Mouse (Mus musculus): Measurements from ENCODE around the gene Sorcs2. TPM values are rescaled to one million over a fixed set of nuclear protein-coding genes. Genes with fewer than 3 reads are reported as not detected.

The Sorcs2 gene
- polyA plus RNA-seq, 1 experiment from 2014 or later = 16.9 TPM

DNA sequence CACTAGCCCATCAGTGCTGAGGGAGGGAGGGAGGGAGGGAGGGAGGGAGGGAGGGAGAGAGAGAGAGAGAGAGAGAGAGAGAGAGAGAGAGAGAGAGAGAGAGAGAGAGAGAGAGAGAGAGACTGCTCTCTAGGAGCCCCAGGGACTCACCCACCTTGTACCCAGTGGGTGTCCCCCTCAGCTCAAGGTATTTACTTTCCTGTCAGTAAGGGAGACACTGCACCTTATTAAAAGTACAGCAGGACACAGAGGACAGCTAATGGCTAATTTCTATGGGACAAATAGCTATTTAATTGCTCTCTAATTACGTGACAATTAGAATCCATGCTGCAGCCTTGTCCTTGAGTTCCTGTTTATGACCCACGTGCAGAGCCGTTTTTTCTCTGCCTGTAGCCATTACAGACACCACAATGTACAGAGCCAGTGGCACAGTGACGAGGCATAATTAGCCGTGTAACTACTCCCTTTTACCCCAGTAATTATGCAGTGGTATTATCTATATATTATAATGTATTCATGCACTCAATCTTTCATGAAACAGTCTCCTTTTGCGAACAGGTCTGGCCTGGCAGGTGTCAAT lies 256.2 kb downstream of the Sorcs2 start:
- no peak for ATAC-seq (ENCODE audit: insufficient number of reproducible peaks, insufficient read depth, low FRiP score, low TSS enrichment, low read depth)
- no peaks in the 10 kb centered on the region for H3K9me3 ChIP-seq
- H3K4me1 ChIP-seq (replicated peaks) = no peaks in the 10 kb centered on the region; the same call in 1 of the 2 replicates
- H3K27me3 ChIP-seq = no peaks in the 10 kb centered on the region; the same call in 1 of the 2 replicates
- H3K36me3 ChIP-seq = no peaks in the 10 kb centered on the region
- no peak overlapping the region for H3K4me3 ChIP-seq (replicated peaks)
- 34% methylated on average over 6 of the region's 6 CpGs for WGBS
- H3K9ac ChIP-seq (replicated peaks) = no peak overlapping the region
- H3K4me2 ChIP-seq = no peak overlapping the region
- no peak overlapping the region for H3K27ac ChIP-seq

DNA sequence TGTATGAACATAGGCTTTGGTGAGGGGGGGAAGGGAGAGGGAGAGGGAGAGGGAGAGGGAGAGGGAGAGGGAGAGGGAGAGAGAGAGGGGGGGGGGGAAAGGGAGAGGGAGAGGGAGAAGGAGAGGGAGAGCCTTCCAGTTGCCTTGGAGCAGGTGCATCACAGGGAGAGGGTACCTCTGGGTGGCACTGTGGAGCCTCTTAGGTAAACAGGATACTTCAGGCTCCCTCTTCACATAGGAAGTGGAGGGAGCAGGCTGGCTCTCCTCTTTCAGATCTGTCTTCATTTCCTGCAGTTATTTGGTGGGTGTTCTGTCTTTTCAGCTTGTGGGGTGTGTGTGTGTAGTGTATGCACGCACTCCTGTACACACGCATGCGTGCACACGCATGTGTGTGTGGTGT lies 256.8 kb downstream of the Sorcs2 start:
- Histone ChIP-seq H3K27me3 (no peaks in the 10 kb centered on the region; the same call in 1 of the 2 replicates), H3K36me3 (no peaks in the 10 kb centered on the region), H3K4me2 (no peak overlapping the region), H3K27ac (no peak overlapping the region), H3K9me3 (no peaks in the 10 kb centered on the region), H3K4me1 (replicated peaks) (no peaks in the 10 kb centered on the region; the same call in 1 of the 2 replicates), H3K9ac (replicated peaks) (no peak overlapping the region), H3K4me3 (replicated peaks) (no peak overlapping the region)
- 86% methylated on average over 4 of the region's 4 CpGs for WGBS
- ATAC-seq (ENCODE audit: insufficient number of reproducible peaks, insufficient read depth, low FRiP score, low TSS enrichment, low read depth) = no peak

DNA sequence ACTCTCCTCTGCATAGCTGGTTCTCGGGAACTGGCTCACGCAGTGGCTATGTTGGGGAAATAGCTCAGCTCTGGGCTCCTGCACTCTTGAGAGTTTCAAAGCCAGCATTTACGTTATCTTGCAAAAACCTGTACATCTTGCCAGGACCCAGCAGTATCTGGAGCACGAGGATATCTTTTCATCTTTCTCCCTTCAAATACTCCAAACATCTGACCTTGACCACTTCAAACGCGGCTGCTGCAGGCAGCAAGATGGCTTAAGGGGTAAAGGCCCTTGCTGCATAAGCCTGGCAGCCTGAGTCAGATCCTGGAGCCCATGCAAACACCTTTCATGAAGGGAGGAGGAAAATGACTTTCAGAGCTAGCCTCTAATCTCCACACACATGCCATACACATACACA lies 258.2 kb downstream of the Sorcs2 start:
- Histone ChIP-seq H3K4me3 (replicated peaks) (no peak overlapping the region), H3K27ac (no peak overlapping the region), H3K27me3 (no peaks in the 10 kb centered on the region; the same call in 1 of the 2 replicates), H3K4me1 (replicated peaks) (no peaks in the 10 kb centered on the region; the same call in 1 of the 2 replicates), H3K36me3 (no peaks in the 10 kb centered on the region), H3K9me3 (no peaks in the 10 kb centered on the region), H3K4me2 (no peak overlapping the region), H3K9ac (replicated peaks) (no peak overlapping the region)
- 69% methylated on average over 6 of the region's 6 CpGs for WGBS
- no peak for ATAC-seq (ENCODE audit: insufficient number of reproducible peaks, insufficient read depth, low FRiP score, low TSS enrichment, low read depth)

DNA sequence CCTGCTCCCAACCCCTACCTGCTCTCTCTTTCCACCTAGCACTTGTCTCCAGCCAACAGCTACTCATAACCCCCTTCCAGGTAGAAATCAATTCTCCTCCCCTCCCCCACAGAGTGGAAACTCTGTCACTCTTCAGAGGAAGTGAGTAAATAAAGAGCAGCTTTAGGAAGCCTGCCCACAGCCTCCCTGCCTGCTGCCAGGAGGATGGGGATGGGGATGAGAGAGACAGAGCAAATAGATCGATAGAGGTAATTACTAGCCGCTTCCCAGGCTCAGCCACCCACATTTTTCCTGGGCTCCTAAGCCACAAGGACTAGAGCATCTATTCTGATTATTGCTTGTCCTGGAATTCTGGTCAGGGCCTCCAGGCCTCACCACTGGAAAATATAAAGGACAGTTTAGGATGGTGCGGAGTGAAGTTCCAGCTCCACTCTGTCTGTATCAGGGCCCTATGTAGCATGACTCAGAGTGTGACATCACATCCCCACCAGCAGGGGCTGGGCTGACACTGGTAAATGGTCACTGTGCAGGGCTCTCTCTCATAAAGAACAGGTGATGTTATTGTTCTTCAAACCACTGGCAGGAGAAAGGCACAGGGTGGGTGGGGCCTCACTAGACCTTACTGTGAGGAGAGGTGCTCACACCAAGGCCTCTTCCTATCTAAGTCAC lies 261.9 kb downstream of the Sorcs2 start:
- H3K27me3 ChIP-seq = no peaks in the 10 kb centered on the region; the same call in 1 of the 2 replicates
- H3K4me3 ChIP-seq (replicated peaks) = no peak overlapping the region
- no peaks in the 10 kb centered on the region for H3K36me3 ChIP-seq
- H3K9me3 ChIP-seq = no peaks in the 10 kb centered on the region
- 79% methylated on average over 3 of the region's 3 CpGs for WGBS
- ATAC-seq (ENCODE audit: insufficient number of reproducible peaks, insufficient read depth, low FRiP score, low TSS enrichment, low read depth) = no peak
- H3K4me1 ChIP-seq (replicated peaks) = no peaks in the 10 kb centered on the region
- H3K9ac ChIP-seq (replicated peaks) = no peak overlapping the region
- no peak overlapping the region for H3K4me2 ChIP-seq
- H3K27ac ChIP-seq = no peak overlapping the region

DNA sequence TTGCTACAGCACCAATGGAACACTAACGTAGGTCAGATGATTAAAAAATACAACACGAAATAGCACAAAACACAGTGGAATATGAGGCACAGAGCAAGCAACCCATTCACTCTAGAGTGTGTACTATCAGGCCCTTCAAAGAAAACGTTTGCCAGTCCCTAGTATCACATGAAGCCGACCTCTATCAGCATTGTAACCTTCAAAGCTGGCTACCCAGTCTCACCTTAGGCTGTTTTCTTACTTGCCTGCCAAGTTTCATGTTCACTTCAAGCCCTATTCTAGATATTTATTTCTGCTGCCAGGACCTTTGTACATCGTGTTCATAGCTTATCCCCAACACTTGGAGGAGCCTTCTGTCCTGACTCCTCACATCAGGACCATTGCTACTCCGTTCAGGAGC lies 263.6 kb downstream of the Sorcs2 start:
- no peak for ATAC-seq (ENCODE audit: insufficient number of reproducible peaks, insufficient read depth, low FRiP score, low TSS enrichment, low read depth)
- no peak overlapping the region for H3K4me3 ChIP-seq (replicated peaks)
- 78% methylated on average over 6 of the region's 6 CpGs for WGBS
- peaks cover 13% of the 10 kb centered on the region; the same call in 1 of the 2 replicates for H3K4me1 ChIP-seq (replicated peaks)
- no peaks in the 10 kb centered on the region; the same call in 1 of the 2 replicates for H3K27me3 ChIP-seq
- no peak overlapping the region for H3K4me2 ChIP-seq
- no peak overlapping the region for H3K27ac ChIP-seq
- no peaks in the 10 kb centered on the region for H3K36me3 ChIP-seq
- H3K9me3 ChIP-seq = no peaks in the 10 kb centered on the region
- H3K9ac ChIP-seq (replicated peaks) = no peak overlapping the region

DNA sequence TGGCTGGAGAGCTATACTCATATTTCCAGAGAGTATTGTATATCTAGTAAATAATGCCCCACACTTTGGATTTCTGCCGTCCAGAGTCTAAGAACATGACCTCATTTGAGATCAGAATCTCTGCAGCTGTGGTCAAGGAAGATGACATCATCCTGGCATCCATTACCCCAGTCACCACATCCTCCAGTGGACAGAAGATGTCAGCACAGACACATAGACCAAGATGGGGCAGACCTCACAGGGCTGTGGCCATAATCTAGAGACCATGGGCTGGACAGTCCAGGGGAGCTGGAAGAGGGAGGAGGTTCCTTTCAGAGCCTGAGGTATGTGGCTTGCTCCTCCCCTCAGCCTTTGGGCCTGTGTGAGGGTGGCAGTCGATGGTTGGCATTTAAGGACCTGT lies 264.0 kb downstream of the Sorcs2 start:
- Histone ChIP-seq H3K4me3 (replicated peaks) (no peak overlapping the region), H3K27ac (no peak overlapping the region), H3K27me3 (no peaks in the 10 kb centered on the region), H3K9ac (replicated peaks) (no peak overlapping the region), H3K4me1 (replicated peaks) (peaks cover 16% of the 10 kb centered on the region; the same call in 1 of the 2 replicates), H3K36me3 (no peaks in the 10 kb centered on the region), H3K4me2 (no peak overlapping the region), H3K9me3 (no peaks in the 10 kb centered on the region)
- no peak for ATAC-seq (ENCODE audit: insufficient number of reproducible peaks, insufficient read depth, low FRiP score, low TSS enrichment, low read depth)
- 73% methylated on average over 2 of the region's 2 CpGs for WGBS

DNA sequence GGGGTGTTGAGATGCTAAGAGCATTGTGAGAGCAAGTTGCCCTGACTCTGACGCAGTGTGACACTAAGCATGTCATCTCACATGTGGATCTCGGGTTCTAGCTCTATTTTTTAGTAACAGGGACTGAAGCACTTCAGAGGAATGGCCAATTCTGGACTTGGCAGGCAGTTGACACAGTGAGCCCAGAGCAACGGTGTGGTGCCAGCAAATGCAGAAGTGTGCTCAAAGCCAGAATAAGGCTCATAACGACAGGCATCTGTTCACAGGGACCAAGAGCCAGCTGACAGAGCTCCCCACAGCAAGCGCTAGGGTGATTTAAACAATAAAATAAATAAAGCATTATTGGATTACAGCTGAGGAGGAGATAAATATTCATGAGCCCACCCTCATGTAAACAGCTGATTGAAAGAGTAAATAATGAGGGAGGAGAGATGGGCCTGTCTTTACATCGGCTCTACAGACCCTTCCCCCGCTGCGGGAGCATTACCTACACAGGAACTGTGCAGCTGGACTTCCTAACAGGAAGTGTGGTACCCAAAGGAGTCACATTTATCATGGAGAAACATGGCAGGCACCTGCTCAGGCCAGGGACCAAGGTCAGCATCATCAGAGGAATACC lies 267.4 kb downstream of the Sorcs2 start:
- no peaks in the 10 kb centered on the region for H3K27me3 ChIP-seq
- 60% methylated on average over 8 of the region's 8 CpGs for WGBS
- no peak overlapping the region for H3K4me2 ChIP-seq
- H3K9me3 ChIP-seq = no peaks in the 10 kb centered on the region
- no peak for ATAC-seq (ENCODE audit: insufficient number of reproducible peaks, insufficient read depth, low FRiP score, low TSS enrichment, low read depth)
- no peak overlapping the region for H3K4me3 ChIP-seq (replicated peaks)
- H3K9ac ChIP-seq (replicated peaks) = no peak overlapping the region
- H3K36me3 ChIP-seq = no peaks in the 10 kb centered on the region
- no peak overlapping the region for H3K27ac ChIP-seq
- H3K4me1 ChIP-seq (replicated peaks) = peaks cover 21% of the 10 kb centered on the region; the same call in 1 of the 2 replicates

DNA sequence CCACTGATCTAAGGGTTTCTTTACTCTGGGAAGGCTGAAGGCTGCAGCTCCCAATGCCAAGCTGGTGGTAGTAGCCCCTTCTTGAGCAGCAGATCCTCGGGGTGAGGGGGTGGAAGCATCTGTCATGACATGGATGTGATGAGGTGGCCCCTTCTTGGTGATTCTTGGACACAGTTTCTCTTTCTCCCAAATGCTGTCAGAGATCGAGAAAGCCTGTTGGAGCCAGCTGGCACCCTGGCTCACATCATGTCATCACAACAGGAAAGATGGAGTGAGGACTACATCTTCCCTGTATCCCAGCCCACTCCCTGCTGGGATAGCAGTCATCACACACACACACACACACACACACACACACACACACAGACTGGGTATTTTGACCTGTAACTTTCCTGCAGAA lies 268.3 kb downstream of the Sorcs2 start:
- Histone ChIP-seq H3K9ac (replicated peaks) (no peak overlapping the region), H3K4me3 (replicated peaks) (no peak overlapping the region), H3K36me3 (no peaks in the 10 kb centered on the region), H3K27me3 (no peaks in the 10 kb centered on the region), H3K27ac (no peak overlapping the region), H3K9me3 (no peaks in the 10 kb centered on the region), H3K4me2 (no peak overlapping the region), H3K4me1 (replicated peaks) (peaks cover 21% of the 10 kb centered on the region; the same call in 1 of the 2 replicates)
- WGBS = 77% methylated on average over 2 of the region's 2 CpGs
- no peak for ATAC-seq (ENCODE audit: insufficient number of reproducible peaks, insufficient read depth, low FRiP score, low TSS enrichment, low read depth)

DNA sequence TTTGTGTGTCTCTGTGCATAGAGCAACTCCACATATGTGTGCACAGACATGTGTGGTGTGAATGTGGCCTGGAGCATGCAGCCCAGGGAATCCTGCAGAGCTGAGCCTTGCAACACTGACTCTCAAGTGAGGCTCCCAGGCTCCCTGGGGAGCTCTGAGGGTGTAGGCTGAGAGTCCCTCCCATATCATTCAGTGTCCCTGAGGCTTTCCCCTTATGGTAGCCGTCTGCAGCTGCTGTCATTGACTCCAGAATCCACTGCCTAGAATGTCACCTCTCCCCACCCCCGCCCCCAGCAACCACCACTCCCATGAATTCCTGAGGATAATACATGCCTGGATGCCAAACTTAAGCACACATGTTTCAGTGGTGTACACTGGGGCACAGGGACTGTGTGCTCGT lies 269.4 kb downstream of the Sorcs2 start:
- Histone ChIP-seq H3K9ac (replicated peaks) (no peak overlapping the region), H3K27me3 (no peaks in the 10 kb centered on the region), H3K4me1 (replicated peaks) (peaks cover 21% of the 10 kb centered on the region; the same call in 1 of the 2 replicates), H3K4me2 (no peak overlapping the region), H3K4me3 (replicated peaks) (no peak overlapping the region), H3K9me3 (no peaks in the 10 kb centered on the region), H3K36me3 (no peaks in the 10 kb centered on the region), H3K27ac (no peak overlapping the region)
- no peak for ATAC-seq (ENCODE audit: insufficient number of reproducible peaks, insufficient read depth, low FRiP score, low TSS enrichment, low read depth)
- WGBS = 49% methylated on average over 3 of the region's 3 CpGs

DNA sequence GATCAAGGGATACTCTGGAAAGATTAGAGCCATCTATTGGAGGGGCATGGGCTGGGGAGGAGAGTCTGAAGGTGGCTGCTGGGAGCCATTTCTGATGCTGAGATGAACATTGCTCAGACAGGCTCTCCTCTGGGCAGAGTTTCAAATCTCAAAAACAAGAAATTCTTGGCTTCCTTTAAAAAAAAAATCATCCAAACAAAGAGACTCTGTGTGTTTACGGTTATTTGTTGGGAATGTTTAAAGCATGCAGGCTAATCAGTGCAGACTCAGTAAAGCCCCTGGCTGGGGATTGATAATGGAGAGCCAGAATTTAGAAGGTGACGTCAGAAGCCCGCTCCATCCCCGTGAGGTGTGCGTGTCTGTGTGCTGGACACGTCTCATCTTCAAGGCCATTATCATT lies 272.9 kb downstream of the Sorcs2 start:
- H3K27me3 ChIP-seq = no peaks in the 10 kb centered on the region
- H3K27ac ChIP-seq = no peak overlapping the region
- H3K9ac ChIP-seq (replicated peaks) = no peak overlapping the region
- H3K4me1 ChIP-seq (replicated peaks) = peaks cover 16% of the 10 kb centered on the region; the same call in 1 of the 2 replicates
- WGBS = 84% methylated on average over 6 of the region's 6 CpGs
- no peak for ATAC-seq (ENCODE audit: insufficient number of reproducible peaks, insufficient read depth, low FRiP score, low TSS enrichment, low read depth)
- no peaks in the 10 kb centered on the region for H3K36me3 ChIP-seq
- H3K4me2 ChIP-seq = no peak overlapping the region
- H3K9me3 ChIP-seq = no peaks in the 10 kb centered on the region
- H3K4me3 ChIP-seq (replicated peaks) = no peak overlapping the region

DNA sequence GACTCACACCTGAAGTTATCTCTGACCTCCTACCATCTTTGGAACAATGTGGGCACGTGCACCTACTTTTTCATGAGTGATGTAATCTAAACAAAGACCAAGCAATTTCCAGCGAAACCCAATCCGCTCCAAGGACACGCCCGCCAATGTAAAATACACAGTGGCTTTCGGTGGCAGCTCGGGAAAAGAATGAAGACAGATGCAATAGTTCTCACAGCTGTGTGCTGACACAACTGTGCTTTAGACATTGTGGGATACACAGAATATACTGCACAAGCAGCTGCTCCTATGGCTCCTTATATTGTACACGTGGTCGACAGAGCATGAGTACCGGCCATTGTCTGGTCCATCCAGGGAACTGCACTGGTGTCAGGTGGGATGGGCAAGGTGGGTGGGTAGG lies 275.0 kb downstream of the Sorcs2 start:
- H3K27me3 ChIP-seq = no peaks in the 10 kb centered on the region
- WGBS = 81% methylated on average over 10 of the region's 10 CpGs
- ATAC-seq (ENCODE audit: insufficient number of reproducible peaks, insufficient read depth, low FRiP score, low TSS enrichment, low read depth) = no peak
- no peaks in the 10 kb centered on the region for H3K9me3 ChIP-seq
- no peak overlapping the region for H3K9ac ChIP-seq (replicated peaks)
- no peak overlapping the region for H3K4me2 ChIP-seq
- no peak overlapping the region for H3K27ac ChIP-seq
- H3K4me3 ChIP-seq (replicated peaks) = no peak overlapping the region
- no peaks in the 10 kb centered on the region for H3K36me3 ChIP-seq
- H3K4me1 ChIP-seq (replicated peaks) = peaks cover 5% of the 10 kb centered on the region; the same call in 1 of the 2 replicates
